Mouse (Mus musculus): ENCODE measurements at regions not wholly inside any gene's neighbourhood (a gene's known extent, or its start where the extent isn't known, plus 50 kb on each side); places are given as distances from the start of the nearest gene placed in this dataset.

- H3K79me2 ChIP-seq (replicated peaks; ENCODE audit: control insufficient read depth, insufficient read depth, low read length) = no peaks in the 10 kb centered on the region
- H3K36me3 ChIP-seq (ENCODE audit: control insufficient read depth, insufficient read depth, low read length) = no peaks in the 10 kb centered on the region
- TF ChIP-seq CTCF (IDR thresholded peaks at IDR 0.05) (no peak), EP300 (IDR thresholded peaks at IDR 0.05; ENCODE audit: insufficient read depth, low read depth, low read length) (no peak), POLR2A (IDR thresholded peaks at IDR 0.05; ENCODE audit: insufficient read depth, low read depth, low read length) (no peak)
- intact Hi-C loops (cut with DNase I) = loop anchor here (5.0 kb wide), 1 partner anchor 422 kb away; no protein-coding TSS in a partner anchor
- H3K9ac ChIP-seq (ENCODE audit: low read depth, low read length) = no peak overlapping the region
- no peaks in the 10 kb centered on the region for H3K27me3 ChIP-seq (ENCODE audit: control insufficient read depth, insufficient read depth, low read length)
- DNase-seq = peak in 1 of 2 experiments; percentile 24
- WGBS = 44% methylated on average over 6 of the region's 6 CpGs
- H3K4me3 ChIP-seq = no peak overlapping the region
- H3K27ac ChIP-seq = peak overlapping the region; percentile 61
- H3K4me1 ChIP-seq (ENCODE audit: control insufficient read depth, insufficient read depth, low read length) = peaks cover 44% of the 10 kb centered on the region
Measured at GRCm38 (mm10) chr7:110709606-110710005, 58.4 kb upstream of the Ampd3 start.

GRCm38 (mm10) chr7:110710256-110710962, 57.6 kb upstream of the Ampd3 start:
- intact Hi-C loops (cut with DNase I) = no loop called here
- H3K9ac ChIP-seq (ENCODE audit: low read depth, low read length) = no peak overlapping the region
- WGBS = 57% methylated on average over 9 of the region's 9 CpGs
- H3K4me3 ChIP-seq = no peak overlapping the region
- H3K36me3 ChIP-seq (ENCODE audit: control insufficient read depth, insufficient read depth, low read length) = no peaks in the 10 kb centered on the region
- DNase-seq = no peak
- peak overlapping the region; percentile 61 for H3K27ac ChIP-seq
- TF ChIP-seq EP300 (IDR thresholded peaks at IDR 0.05; ENCODE audit: insufficient read depth, low read depth, low read length) = peak; percentile 70; the same call in 1 of the 2 replicates
- 0 out of 2 replicates have a peak, but pooled peaks have one; percentile 21 for TF ChIP-seq CTCF (IDR thresholded peaks at IDR 0.05)
- no peak for TF ChIP-seq POLR2A (IDR thresholded peaks at IDR 0.05; ENCODE audit: insufficient read depth, low read depth, low read length)
- H3K27me3 ChIP-seq (ENCODE audit: control insufficient read depth, insufficient read depth, low read length) = no peaks in the 10 kb centered on the region
- H3K4me1 ChIP-seq (ENCODE audit: control insufficient read depth, insufficient read depth, low read length) = peaks cover 43% of the 10 kb centered on the region
- H3K79me2 ChIP-seq (replicated peaks; ENCODE audit: control insufficient read depth, insufficient read depth, low read length) = no peaks in the 10 kb centered on the region

DNA sequence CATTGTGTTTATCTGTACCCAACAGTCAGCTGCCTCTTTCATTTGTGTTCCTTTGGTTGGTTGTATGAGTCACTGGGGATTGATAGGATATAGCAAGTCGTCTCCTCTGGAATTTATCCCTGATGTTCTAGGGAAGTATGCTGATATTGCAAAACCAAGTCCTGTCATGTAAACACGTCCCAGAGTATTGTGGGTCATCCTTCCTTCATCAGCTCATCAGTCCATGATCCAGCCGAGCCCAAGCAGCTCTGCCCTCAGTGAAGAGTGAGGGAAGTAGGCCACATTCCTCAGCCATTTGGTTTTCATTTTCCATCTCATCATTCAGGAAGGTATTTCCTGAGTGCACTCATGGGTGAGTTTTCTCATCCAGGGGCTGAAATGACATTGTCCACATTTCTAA, 54.3 kb upstream of the Ampd3 start:
- WGBS = 37% methylated on average over 3 of the region's 3 CpGs
- Histone ChIP-seq H3K79me2 (replicated peaks; ENCODE audit: control insufficient read depth, insufficient read depth, low read length) (no peaks in the 10 kb centered on the region), H3K36me3 (ENCODE audit: control insufficient read depth, insufficient read depth, low read length) (no peaks in the 10 kb centered on the region; the same call in 1 of the 2 replicates), H3K4me1 (ENCODE audit: control insufficient read depth, insufficient read depth, low read length) (peaks cover 25% of the 10 kb centered on the region), H3K4me3 (no peak overlapping the region), H3K27me3 (ENCODE audit: control insufficient read depth, insufficient read depth, low read length) (no peaks in the 10 kb centered on the region), H3K9ac (ENCODE audit: low read depth, low read length) (no peak overlapping the region), H3K27ac (no peak overlapping the region)
- TF ChIP-seq CTCF (IDR thresholded peaks at IDR 0.05) (no peak), EP300 (IDR thresholded peaks at IDR 0.05; ENCODE audit: insufficient read depth, low read depth, low read length) (no peak)
- intact Hi-C loops (cut with DNase I) = no loop called here
- DNase-seq = no peak

DNA sequence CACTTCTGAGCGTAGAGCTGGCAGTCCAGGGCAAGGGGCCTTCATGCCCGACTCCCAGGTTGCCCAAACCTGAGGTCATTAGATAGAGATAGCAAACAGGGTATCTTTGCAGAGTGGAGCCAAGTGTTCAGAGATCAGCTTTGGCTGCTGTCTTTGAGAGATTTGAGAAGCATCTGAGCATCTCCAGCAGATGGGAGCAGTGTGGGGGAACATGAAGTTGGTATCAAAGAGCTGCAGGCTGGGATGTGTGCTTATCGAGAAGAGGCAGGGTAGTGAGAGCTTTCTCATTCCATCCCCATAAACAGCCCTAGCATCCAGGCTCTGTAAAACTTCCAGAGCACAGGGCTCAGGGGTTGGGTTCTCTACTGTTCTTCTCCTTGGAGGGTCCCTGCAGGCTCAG, 52.9 kb upstream of the Ampd3 start:
- TF ChIP-seq CTCF (IDR thresholded peaks at IDR 0.05) = no peak
- Histone ChIP-seq H3K4me1 (ENCODE audit: control insufficient read depth, insufficient read depth, low read length) (peaks cover 16% of the 10 kb centered on the region), H3K27me3 (ENCODE audit: control insufficient read depth, insufficient read depth, low read length) (no peaks in the 10 kb centered on the region), H3K36me3 (ENCODE audit: control insufficient read depth, insufficient read depth, low read length) (no peaks in the 10 kb centered on the region; the same call in 1 of the 2 replicates), H3K4me3 (no peak overlapping the region), H3K79me2 (replicated peaks; ENCODE audit: control insufficient read depth, insufficient read depth, low read length) (no peaks in the 10 kb centered on the region), H3K9ac (ENCODE audit: low read depth, low read length) (no peak overlapping the region), H3K27ac (peak overlapping the region; percentile 60)
- DNase-seq = no peak
- 74% methylated on average over 3 of the region's 3 CpGs for WGBS
- intact Hi-C loops (cut with DNase I) = no loop called here

GRCm38 (mm10) chr7:110715545-110715944, 52.5 kb upstream of the Ampd3 start:
- H3K27ac ChIP-seq = peak overlapping the region; percentile 60
- TF ChIP-seq POLR2A (IDR thresholded peaks at IDR 0.05; ENCODE audit: insufficient read depth, low read depth, low read length) (peak; percentile 34; the same call in 1 of the 2 replicates), CTCF (IDR thresholded peaks at IDR 0.05) (no peak)
- no peak for DNase-seq
- H3K79me2 ChIP-seq (replicated peaks; ENCODE audit: control insufficient read depth, insufficient read depth, low read length) = no peaks in the 10 kb centered on the region
- no peaks in the 10 kb centered on the region for H3K27me3 ChIP-seq (ENCODE audit: control insufficient read depth, insufficient read depth, low read length)
- H3K4me1 ChIP-seq (ENCODE audit: control insufficient read depth, insufficient read depth, low read length) = peaks cover 12% of the 10 kb centered on the region
- intact Hi-C loops (cut with DNase I) = no loop called here
- H3K4me3 ChIP-seq = no peak overlapping the region
- H3K9ac ChIP-seq (ENCODE audit: low read depth, low read length) = peak overlapping the region; percentile 10
- H3K36me3 ChIP-seq (ENCODE audit: control insufficient read depth, insufficient read depth, low read length) = no peaks in the 10 kb centered on the region; the same call in 1 of the 2 replicates
- 37% methylated on average over 6 of the region's 6 CpGs for WGBS

DNA sequence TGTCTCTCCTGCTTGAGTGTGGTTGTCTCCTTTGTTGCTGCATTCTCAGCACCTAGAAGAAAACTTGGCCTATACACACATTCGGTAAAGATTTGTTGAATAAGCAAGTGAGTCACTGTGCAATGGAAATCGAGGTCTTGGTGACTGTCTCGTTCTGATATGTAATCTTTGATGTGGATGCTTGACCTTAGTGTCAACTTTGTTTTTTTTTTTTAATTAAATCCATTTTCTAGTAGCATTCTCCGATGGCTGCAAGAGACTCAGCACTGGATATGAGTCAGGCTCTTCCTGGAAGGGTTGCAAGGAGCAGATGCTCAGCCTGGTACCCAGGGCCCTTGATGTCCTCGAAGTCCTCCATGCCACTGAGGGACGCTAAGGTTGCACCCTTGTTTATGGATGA, 50.9 kb upstream of the Ampd3 start:
- intact Hi-C loops (cut with DNase I) = no loop called here
- DNase-seq = no peak
- no peak overlapping the region for H3K4me3 ChIP-seq

More for the DNA sequence above, 50.9 kb upstream of the Ampd3 start:
- no peaks in the 10 kb centered on the region; the same call in 1 of the 2 replicates for H3K36me3 ChIP-seq (ENCODE audit: control insufficient read depth, insufficient read depth, low read length)
- WGBS = 73% methylated on average over 6 of the region's 6 CpGs
- no peak overlapping the region for H3K9ac ChIP-seq (ENCODE audit: low read depth, low read length)
- H3K27ac ChIP-seq = no peak overlapping the region
- H3K79me2 ChIP-seq (replicated peaks; ENCODE audit: control insufficient read depth, insufficient read depth, low read length) = no peaks in the 10 kb centered on the region
- TF ChIP-seq POLR2A (IDR thresholded peaks at IDR 0.05; ENCODE audit: insufficient read depth, low read depth, low read length) (no peak), CTCF (IDR thresholded peaks at IDR 0.05) (no peak), EP300 (IDR thresholded peaks at IDR 0.05; ENCODE audit: insufficient read depth, low read depth, low read length) (no peak)
- no peaks in the 10 kb centered on the region for H3K27me3 ChIP-seq (ENCODE audit: control insufficient read depth, insufficient read depth, low read length)
- H3K4me1 ChIP-seq (ENCODE audit: control insufficient read depth, insufficient read depth, low read length) = peaks cover 9% of the 10 kb centered on the region

All from heart, adult 2 months (tissue).